In the genomic region with DNA sequence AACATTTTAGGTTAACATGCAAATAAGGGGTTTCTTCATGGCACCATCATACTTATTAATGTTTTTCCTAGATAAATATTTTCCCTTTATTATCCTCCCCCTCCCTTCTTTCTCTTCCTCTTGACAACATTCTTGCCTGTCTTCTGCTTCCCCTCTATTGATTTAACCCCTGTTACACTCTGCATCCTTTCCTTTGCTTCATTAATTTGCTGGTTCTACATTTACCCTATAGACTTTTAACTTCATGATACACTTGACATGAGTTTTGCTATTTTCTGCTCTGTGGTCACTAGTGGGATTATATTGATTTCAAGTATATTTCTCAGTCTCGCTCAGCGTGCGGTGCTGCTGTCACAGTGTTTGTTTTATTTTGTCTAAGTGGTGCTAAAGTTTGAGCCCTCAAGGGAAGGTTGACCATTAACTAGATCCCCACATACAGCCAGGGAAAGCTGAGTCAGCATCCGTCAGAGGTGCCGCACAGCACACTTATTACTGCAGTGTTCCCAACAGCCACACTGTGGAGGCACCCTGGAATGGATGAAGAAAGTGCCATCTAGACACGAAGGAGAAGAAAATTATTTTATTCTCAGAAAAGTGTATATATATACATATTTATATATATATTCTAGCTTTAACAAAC, we compare ENCODE assay signal across 10 mouse cellular contexts.
A peak's percentile ranks its signal among the peaks of the same experiment; 100 is the strongest.
DNase-seq lines count a peak whose midpoint lies in the region; TF ChIP-seq lines count a peak whose summit lies in the region.
"Had no signal": no experiment of that assay in that cellular context is flagged by ENCODE, and none has a peak within 500 bp of the region (broad histone marks: within the 10 kb centered on the region; RNA-seq: fewer than 3 reads in every experiment).

No protein-coding gene starts in this region.

- intact Hi-C loops in gastrocnemius, postnatal 14 days (cut with DNase I; ENCODE audit: low total_unique reads), result no loop called here

- DNase-seq in ES-E14 (ENCODE audit: low read depth, low spot score), result no peak
- DNase-seq in embryo, embryonic 11 days, result peak; percentile 29
- DNase-seq in kidney, postnatal 14 days, result peak; percentile 34
- peak; percentile 4 for DNase-seq in lung, postnatal 10 days
- DNase-seq in adrenal gland, postnatal 25 days, result no peak
- no peak for DNase-seq in urinary bladder, postnatal 14 days (ENCODE audit: low spot score)
- no peak for DNase-seq in gastrocnemius, postnatal 14 days
- DNase-seq: right cerebral cortex, adult 18-20 months; thymus, postnatal 25 days had no signal

- H3K9ac ChIP-seq in ES-E14 (ENCODE audit: insufficient read depth, low read depth, low read length, poor library complexity, severe bottlenecking), result no peak overlapping the region

- in situ Hi-C loops in ES-E14 (cut with MboI; ENCODE audit: low sequenced_read_pairs in 2 of 2, unreplicated experiment in 2 of 2), result no loop called here

- H3K9me3 ChIP-seq in ES-E14 (ENCODE audit: control insufficient read depth, insufficient read depth, low read depth, low read length), result no peaks in the 10 kb centered on the region
- H3K9me3 ChIP-seq: limb, embryonic 10.5 days had no signal

- no peaks in the 10 kb centered on the region for H3K36me3 ChIP-seq in ES-E14 (ENCODE audit: control insufficient read depth, insufficient read depth, low read length, poor library complexity, severe bottlenecking)
- H3K36me3 ChIP-seq: limb, embryonic 10.5 days had no signal

- H3K4me1 ChIP-seq in ES-E14 (ENCODE audit: control insufficient read depth in 2 of 2, insufficient read depth in 2 of 2, low read length in 2 of 2, poor library complexity in 1 of 2), result no peaks in the 10 kb centered on the region; a peak in 1 of 4 replicates

- H3K27ac ChIP-seq in ES-E14 (ENCODE audit: insufficient read depth, low read depth, low read length, poor library complexity, severe bottlenecking), result no peak overlapping the region
- H3K27ac ChIP-seq: limb, embryonic 10.5 days had no signal

- H3K4me3 ChIP-seq in ES-E14 (ENCODE audit: insufficient read depth in 1 of 2, low read depth in 1 of 2, low read length in 2 of 2, poor library complexity in 1 of 2, severe bottlenecking in 1 of 2), result no peak overlapping the region
- H3K4me3 ChIP-seq: limb, embryonic 10.5 days had no signal

TF ChIP-seq in ES-E14, 5 proteins besides CTCF, POLR2A, EP300 and RAD21:
- no peak for TF ChIP-seq ZC3H11A (IDR thresholded peaks at IDR 0.05; ENCODE audit: borderline replicate concordance, low read depth, low read length)
- peak; percentile 74 for TF ChIP-seq MAFK (IDR thresholded peaks at IDR 0.05; ENCODE audit: insufficient read depth, low read depth, low read length)
- TF ChIP-seq ZNF384 (IDR thresholded peaks at IDR 0.05; ENCODE audit: low read depth, low read length), result no peak
- no peak for TF ChIP-seq HCFC1 (IDR thresholded peaks at IDR 0.05; ENCODE audit: borderline replicate concordance, insufficient read depth, low read length)
- no peak for TF ChIP-seq CHD2 (IDR thresholded peaks at IDR 0.05; ENCODE audit: low read depth, low read length)

Comparison
In these comparisons a context has a peak if more than half of its experiments do, and no peak if none do; other contexts are left out.
1. DNase-seq: peak in embryo, embryonic 11 days (single experiment), kidney, postnatal 14 days (single experiment) and lung, postnatal 10 days (single experiment); none in ES-E14 (single experiment), adrenal gland, postnatal 25 days (single experiment), urinary bladder, postnatal 14 days (single experiment) and gastrocnemius, postnatal 14 days (single experiment).